Mouse (Mus musculus) heart, postnatal 0 days (tissue): ENCODE measurements around the gene Speg. TPM values are rescaled to one million over a fixed set of nuclear protein-coding genes. Genes with fewer than 3 reads are reported as not detected.

Experiments
- ATAC-seq: fragments of 200-750 bp; cut with Nextera tagmentation; 2 replicates; pipeline ENCODE4 v1.8.0; 2017; ENCODE audit warnings: low read depth, moderate number of reproducible peaks, moderate library complexity; ENCODE audit not compliant: insufficient read depth
- DNase-seq: peaks from one replicate; pipeline ENCODE4 v3.0.0-alpha.2; 2016; ENCODE audit warnings: low spot score
- H3K27ac ChIP-seq: fragments of 300-500 bp; sonication (generic); 2 replicates; pipeline ENCODE4 v1.5.1; 2014; ENCODE audit warnings: low read depth, mild to moderate bottlenecking
- H3K27me3 ChIP-seq: fragments of 300-500 bp; sonication (generic); 2 replicates; pipeline ENCODE4 v1.6.1; 2014; ENCODE audit warnings: low read length, mixed read lengths; ENCODE audit not compliant: control insufficient read depth, insufficient read depth
- H3K36me3 ChIP-seq: fragments of 300-500 bp; sonication (generic); replicated peaks from 2 replicates; pipeline ENCODE4 v1.6.1; 2014; ENCODE audit warnings: low read length, mixed read lengths; ENCODE audit not compliant: control insufficient read depth, insufficient read depth
- H3K4me1 ChIP-seq: fragments of 300-500 bp; sonication (generic); 2 replicates; pipeline ENCODE4 v1.6.1; 2014; ENCODE audit warnings: antibody characterized with exemption; ENCODE audit not compliant: control insufficient read depth, insufficient read depth
- H3K4me2 ChIP-seq: fragments of 300-500 bp; sonication (generic); 2 replicates; pipeline ENCODE4 v1.6.1; 2014; ENCODE audit warnings: low read depth, mild to moderate bottlenecking, low read length, moderate library complexity
- H3K4me3 ChIP-seq: fragments of 300-500 bp; sonication (generic); 2 replicates; pipeline ENCODE4 v1.5.1; 2014; ENCODE audit warnings: low read depth, low read length
- H3K9ac ChIP-seq: fragments of 300-500 bp; sonication (generic); replicated peaks from 2 replicates; pipeline ENCODE4 v1.6.1; 2014; ENCODE audit warnings: low read depth, low read length, mixed read lengths
- H3K9me3 ChIP-seq: fragments of 300-500 bp; sonication (generic); replicated peaks from 2 replicates; pipeline ENCODE4 v1.6.1; 2016; ENCODE audit warnings: low read length; ENCODE audit not compliant: control insufficient read depth
- CTCF ChIP-seq: IDR thresholded peaks from 2 replicates; pipeline ENCODE4 v1.5.1; 2016; ENCODE audit warnings: antibody characterized with exemption, control low read depth, low read depth
- EP300 ChIP-seq: IDR thresholded peaks from 2 replicates; pipeline ENCODE4 v1.6.1; 2016; ENCODE audit warnings: antibody characterized with exemption, low read depth
- WGBS: fragments of 180-500 bp; shearing (Covaris S2); extraction: QIAGEN DNeasy Blood & Tissue Kit; methylation state at CpG from one replicate; pipeline ENCODE4 v1.1.7; 2014; 5-methylcytosine and 5-hydroxymethylcytosine counted together
- polyA plus RNA-seq: library from polyadenylated mRNA; unstranded; fragments of >200 nt; fragmentation: Nextera tagmentation; extraction: Ambion mirVana; gene quantifications from 2 replicates; pipeline ENCODE4 v1.2.1, GENCODE M21; 2015
- total RNA-seq: library from RNA; depleted of rRNA; stranded (reverse); fragments of >200 nt; gene quantifications from 2 replicates; pipeline ENCODE4 v1.2.3, GENCODE M21; 2014; ENCODE audit warnings: low replicate concordance

Speg gene
- total and polyA plus RNA-seq, 2 experiments from 2014 or later = 30.2 to 95.0 TPM

- Histone ChIP-seq H3K4me2 (no peak overlapping the region), H3K27ac (no peak overlapping the region), H3K27me3 (peaks cover 6% of the 10 kb centered on the region; the same call in 1 of the 2 replicates), H3K36me3 (peaks cover 8% of the 10 kb centered on the region; the same call in 1 of the 2 replicates), H3K4me3 (no peak overlapping the region), H3K4me1 (peaks cover 12% of the 10 kb centered on the region), H3K9me3 (no peaks in the 10 kb centered on the region), H3K9ac (no peak overlapping the region)
- TF ChIP-seq EP300 (no peak), CTCF (no peak)
- DNase-seq (no peak), ATAC-seq (no peak)
- 94% methylated on average over 7 of the region's 7 CpGs for WGBS
Measured at GRCm38 (mm10) chr1:75440661-75441060, 65.6 kb downstream of the Speg start.

- Histone ChIP-seq H3K9ac (no peak overlapping the region), H3K4me1 (peaks cover 11% of the 10 kb centered on the region), H3K36me3 (peaks cover 8% of the 10 kb centered on the region; the same call in 1 of the 2 replicates), H3K9me3 (no peaks in the 10 kb centered on the region), H3K4me3 (no peak overlapping the region), H3K4me2 (no peak overlapping the region), H3K27ac (no peak overlapping the region), H3K27me3 (peaks cover 11% of the 10 kb centered on the region; the same call in 1 of the 2 replicates)
- 88% methylated on average over 15 of the region's 15 CpGs for WGBS
- ATAC-seq (no peak), DNase-seq (no peak)
- no peak for TF ChIP-seq CTCF
- no peak for TF ChIP-seq EP300
Measured at GRCm38 (mm10) chr1:75441471-75441996, 66.4 kb downstream of the Speg start.

- Histone ChIP-seq H3K27ac (no peak overlapping the region), H3K9ac (no peak overlapping the region), H3K27me3 (peaks cover 17% of the 10 kb centered on the region; the same call in 1 of the 2 replicates), H3K4me2 (no peak overlapping the region), H3K4me3 (no peak overlapping the region), H3K9me3 (no peaks in the 10 kb centered on the region), H3K36me3 (peaks cover 8% of the 10 kb centered on the region; the same call in 1 of the 2 replicates), H3K4me1 (peaks cover 12% of the 10 kb centered on the region)
- DNase-seq (no peak), ATAC-seq (no peak)
- TF ChIP-seq EP300 (no peak), CTCF (no peak)
- WGBS = 89% methylated on average over 9 of the region's 9 CpGs
Measured at GRCm38 (mm10) chr1:75442171-75442570, 67.1 kb downstream of the Speg start.

GRCm38 (mm10) chr1:75442811-75443210, 67.7 kb downstream of the Speg start:
- no peak overlapping the region for H3K4me2 ChIP-seq
- 72% methylated on average over 8 of the region's 8 CpGs for WGBS
- peaks cover 17% of the 10 kb centered on the region for H3K4me1 ChIP-seq
- no peak overlapping the region for H3K27ac ChIP-seq
- peaks cover 8% of the 10 kb centered on the region; the same call in 1 of the 2 replicates for H3K36me3 ChIP-seq
- DNase-seq (no peak), ATAC-seq (no peak)
- no peak for TF ChIP-seq EP300
- no peak for TF ChIP-seq CTCF
- H3K9ac ChIP-seq = no peak overlapping the region
- no peak overlapping the region for H3K4me3 ChIP-seq
- H3K27me3 ChIP-seq = peaks cover 23% of the 10 kb centered on the region
- no peaks in the 10 kb centered on the region for H3K9me3 ChIP-seq

GRCm38 (mm10) chr1:75443247-75444024, 68.3 kb downstream of the Speg start:
- TF ChIP-seq CTCF = no peak
- TF ChIP-seq EP300 = no peak
- H3K27me3 ChIP-seq = peaks cover 28% of the 10 kb centered on the region
- no peak for DNase-seq
- H3K27ac ChIP-seq = no peak overlapping the region
- peaks cover 22% of the 10 kb centered on the region for H3K4me1 ChIP-seq
- no peak overlapping the region for H3K9ac ChIP-seq
- H3K4me3 ChIP-seq = no peak overlapping the region
- 56% methylated on average over 13 of the region's 13 CpGs for WGBS
- peaks cover 8% of the 10 kb centered on the region; the same call in 1 of the 2 replicates for H3K36me3 ChIP-seq
- no peak overlapping the region for H3K4me2 ChIP-seq
- no peaks in the 10 kb centered on the region for H3K9me3 ChIP-seq
- ATAC-seq = no peak
